ENCODE assay signal across 1 mouse cellular context in the genomic region with DNA sequence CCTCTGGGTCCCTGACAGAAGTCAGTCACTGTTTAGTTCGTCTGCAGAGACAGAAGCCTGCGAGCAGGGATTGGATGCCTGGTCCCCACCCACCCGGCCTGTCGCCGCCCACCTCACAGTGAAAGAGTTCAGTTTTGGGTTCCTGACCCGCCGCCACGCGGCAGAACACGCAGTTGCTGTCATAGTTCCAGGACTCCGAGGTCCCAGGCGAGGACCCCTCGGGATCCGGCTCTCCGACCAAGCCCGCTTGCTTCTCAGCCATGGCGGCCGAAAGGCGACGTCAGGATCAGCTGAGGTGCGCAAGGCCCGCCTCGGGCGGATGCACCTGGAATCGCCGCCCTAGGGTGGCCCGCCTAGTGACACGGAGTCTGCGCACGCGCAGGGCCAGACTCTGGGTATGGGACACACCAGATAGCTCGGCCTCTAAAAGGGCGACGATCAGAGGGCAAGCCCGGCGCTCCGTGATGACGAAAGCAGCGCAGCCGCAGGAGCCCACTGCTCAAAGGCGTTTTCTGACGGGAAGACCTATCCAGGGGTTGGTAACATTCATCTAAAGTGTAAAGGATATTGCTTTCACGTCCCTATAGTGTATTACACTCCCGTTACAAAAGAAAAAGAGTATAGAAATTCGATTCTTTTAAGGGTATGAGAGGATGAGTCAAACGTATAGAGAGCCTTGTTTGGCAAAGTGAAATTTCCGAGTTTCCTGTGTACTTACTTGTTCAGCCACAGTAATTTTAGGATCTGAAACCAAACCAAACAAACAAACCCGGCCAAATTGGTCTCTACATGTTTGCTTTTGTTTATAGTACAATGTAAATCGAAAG.
A peak's percentile ranks its signal among the peaks of the same experiment; 100 is the strongest.
TF ChIP-seq lines count a peak whose summit lies in the region.

No protein-coding gene starts in this region.

TF ChIP-seq in MEL, 35 proteins besides CTCF, POLR2A, EP300 and RAD21 (continued from another document):
- TF ChIP-seq SMC3 (IDR thresholded peaks at IDR 0.05; ENCODE audit: low read depth, low read length), result no peak
- TF ChIP-seq KAT2A (conservative IDR thresholded peaks at IDR 0.05; ENCODE audit: low read depth, low read length), result peak; percentile 74
- TF ChIP-seq ELF1 (IDR thresholded peaks at IDR 0.05; ENCODE audit: low read depth, low read length), result peak; percentile 65
- peak; percentile 12; the same call in 1 of the 2 replicates for TF ChIP-seq POLR2AphosphoS5 (IDR thresholded peaks at IDR 0.05; ENCODE audit: borderline replicate concordance, low read depth, low read length)
- peak; percentile 92 for TF ChIP-seq SIN3A (IDR thresholded peaks at IDR 0.05; ENCODE audit: low read length)
- peak; percentile 35; the same call in 1 of the 2 replicates for TF ChIP-seq GATA1 (IDR thresholded peaks at IDR 0.05; ENCODE audit: low read depth, low read length)
- TF ChIP-seq MYB (IDR thresholded peaks at IDR 0.05; ENCODE audit: low read depth, low read length), result no peak
- peak; percentile 86 for TF ChIP-seq TBP (IDR thresholded peaks at IDR 0.05; ENCODE audit: low read depth, low read length)
- peak; percentile 95 for TF ChIP-seq NRF1 (IDR thresholded peaks at IDR 0.05; ENCODE audit: insufficient read depth, low read depth, low read length, poor library complexity, severe bottlenecking)
- no peak for TF ChIP-seq UBTF (IDR thresholded peaks at IDR 0.05; ENCODE audit: borderline replicate concordance, insufficient read depth, low read depth, low read length)
- TF ChIP-seq ZMIZ1 (IDR thresholded peaks at IDR 0.05; ENCODE audit: low read depth, low read length), result peak; percentile 93
- peak; percentile 97 for TF ChIP-seq ETS1 (IDR thresholded peaks at IDR 0.05; ENCODE audit: low read depth, low read length)
- TF ChIP-seq GABPA (IDR thresholded peaks at IDR 0.05; ENCODE audit: low read depth, low read length), result peak; percentile 71; the same call in 1 of the 2 replicates
- peak; percentile 52; the same call in 1 of the 2 replicates for TF ChIP-seq MAZ (IDR thresholded peaks at IDR 0.05; ENCODE audit: low read depth, low read length)
- TF ChIP-seq E2F4 (IDR thresholded peaks at IDR 0.05; ENCODE audit: borderline replicate concordance, low read depth, low read length), result peak; percentile 65; the same call in 1 of the 2 replicates
- TF ChIP-seq HCFC1 (IDR thresholded peaks at IDR 0.05; ENCODE audit: low read depth, low read length), result peak; percentile 92
- peak; percentile 51; the same call in 1 of the 2 replicates for TF ChIP-seq TCF12 (IDR thresholded peaks at IDR 0.05; ENCODE audit: low read depth, low read length)
- no peak; the same call in none of the 2 replicates for TF ChIP-seq JUND (IDR thresholded peaks at IDR 0.05; ENCODE audit: low read depth, low read length)
- peak; percentile 74; the same call in 1 of the 2 replicates for TF ChIP-seq MYC (IDR thresholded peaks at IDR 0.05; ENCODE audit: low read depth, low read length)
- TF ChIP-seq NELFE (IDR thresholded peaks at IDR 0.05; ENCODE audit: low read depth, low read length), result peak; percentile 95
- TF ChIP-seq CHD2 (IDR thresholded peaks at IDR 0.05; ENCODE audit: low read length), result no peak; the same call in 1 of the 2 replicates
- TF ChIP-seq TAL1 (IDR thresholded peaks at IDR 0.05; ENCODE audit: low read length), result peak; percentile 32
- TF ChIP-seq RCOR1 (IDR thresholded peaks at IDR 0.05; ENCODE audit: low read depth, low read length), result no peak; the same call in 1 of the 2 replicates
